Mouse (Mus musculus) megakaryocyte-erythroid progenitor cell, adult 5 weeks (primary cell): ENCODE results near the gene Egflam. TPM values are rescaled to one million over a fixed set of nuclear protein-coding genes. Genes with fewer than 3 reads are reported as not detected.

Experiments used
- polyA plus RNA-seq: library from polyadenylated mRNA; stranded (reverse); fragments of >175 nt; gene quantifications from 2 replicates; pipeline ENCODE4 v1.2.3, GENCODE M21; 2012

Egflam gene
- polyA plus RNA-seq = 0.03 TPM in 1 of 2 replicates, not detected in the other

DNA sequence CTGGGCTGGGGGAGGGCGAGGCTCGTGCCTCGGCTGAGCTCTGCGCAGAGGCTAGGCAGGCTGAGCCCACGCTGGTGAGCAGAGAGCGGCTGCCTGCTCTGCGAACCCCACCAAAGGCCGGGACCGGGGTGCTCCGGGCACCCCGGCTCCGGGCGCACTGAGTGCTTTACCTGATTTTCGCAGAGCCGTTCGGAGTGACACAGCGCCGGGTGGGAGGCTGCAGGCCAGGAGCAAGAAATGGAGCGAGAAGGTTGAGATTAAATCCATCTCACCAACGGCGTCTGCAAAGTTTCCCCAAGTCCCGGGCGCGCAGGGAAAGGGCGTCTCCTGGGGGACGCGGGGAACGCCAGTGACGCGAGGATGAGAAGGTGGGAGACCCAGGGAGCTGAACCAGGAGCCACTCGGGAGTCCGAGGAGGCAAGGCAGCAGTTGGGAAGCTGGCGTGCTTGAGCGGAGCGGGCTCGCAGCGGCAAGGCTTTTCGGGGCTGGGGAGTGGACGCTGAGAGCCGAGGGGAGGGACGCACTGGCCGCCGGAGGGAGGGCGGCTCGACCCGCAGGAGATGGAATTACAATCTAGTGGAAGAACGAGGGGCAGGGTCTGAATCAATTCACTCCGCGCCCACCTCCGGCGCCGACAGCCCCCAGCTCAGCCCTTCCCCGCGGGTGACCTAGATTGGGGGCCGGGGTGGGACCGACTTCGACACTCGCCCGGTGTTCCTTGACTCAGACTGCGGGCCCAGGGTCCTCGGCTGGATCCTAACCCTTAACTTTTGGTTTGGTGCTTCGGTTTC lies at the start of gene Egflam:
TSS of gene Egflam (minus strand) at position 578 of the 791 bp plus-strand sequence.

